Mouse (Mus musculus): ENCODE data around the gene Ccdc73. TPM values are rescaled to one million over a fixed set of nuclear protein-coding genes. Genes with fewer than 3 reads are reported as not detected.
"Not testable (repeated sequence)": the region's sequence is repeated elsewhere in the genome, so short reads cannot be mapped to it uniquely, and the experiment has no call there.

Gene Ccdc73
- total RNA-seq (2021) = 1 to 10 TPM in 1 of 2 experiments, not detected in 1; 3.5 TPM

- no peak for DNase-seq
- intact Hi-C loops (cut with DNase I) = no loop called here
Observed at GRCm38 (mm10) chr2:104867282-104867855, at the start of gene Ccdc73. Gene Ccdc73, plus strand, starts transcription at chr2:104867805.

GRCm38 (mm10) chr2:104818763-104819162 lies 48.8 kb upstream of the Ccdc73 start:
- intact Hi-C loops (cut with DNase I); DNase-seq: not testable (repeated sequence)

- no peak for DNase-seq
- intact Hi-C loops (cut with DNase I) = no loop called here
Observed at GRCm38 (mm10) chr2:104826191-104826590, 41.4 kb upstream of the Ccdc73 start.

- no peak for DNase-seq
- intact Hi-C loops (cut with DNase I) = no loop called here
Observed at GRCm38 (mm10) chr2:104832486-104832885, 35.1 kb upstream of the Ccdc73 start.

GRCm38 (mm10) chr2:104840974-104841373 lies 26.6 kb upstream of the Ccdc73 start:
- intact Hi-C loops (cut with DNase I) = no loop called here
- DNase-seq = no peak

GRCm38 (mm10) chr2:104841736-104842135 lies 25.9 kb upstream of the Ccdc73 start:
- DNase-seq = no peak
- intact Hi-C loops (cut with DNase I) = no loop called here

GRCm38 (mm10) chr2:104842559-104842958 lies 25.0 kb upstream of the Ccdc73 start:
- no peak for DNase-seq
- intact Hi-C loops (cut with DNase I) = no loop called here

GRCm38 (mm10) chr2:104846638-104847414 lies 20.8 kb upstream of the Ccdc73 start:
- intact Hi-C loops (cut with DNase I) = no loop called here
- DNase-seq = peak; percentile 12

- intact Hi-C loops (cut with DNase I) = no loop called here
- peak; percentile 27 for DNase-seq
Observed at GRCm38 (mm10) chr2:104847645-104848044, 20.0 kb upstream of the Ccdc73 start.

- intact Hi-C loops (cut with DNase I) = no loop called here
Observed at GRCm38 (mm10) chr2:104848235-104849161, 19.1 kb upstream of the Ccdc73 start.

GRCm38 (mm10) chr2:104849276-104849990 lies 18.2 kb upstream of the Ccdc73 start, which contains the start of gene Prrg4:
Gene Prrg4, minus strand, starts transcription at chr2:104849876.
- DNase-seq = peak; percentile 55
- intact Hi-C loops (cut with DNase I) = no loop called here

More at GRCm38 (mm10) chr2:104848235-104849161, 19.1 kb upstream of the Ccdc73 start:
- no peak for DNase-seq

- DNase-seq = no peak
Observed at GRCm38 (mm10) chr2:104849991-104850359, 17.6 kb upstream of the Ccdc73 start.

GRCm38 (mm10) chr2:104851686-104852085 lies 15.9 kb upstream of the Ccdc73 start:
- no peak for DNase-seq

More at GRCm38 (mm10) chr2:104849991-104850359, 17.6 kb upstream of the Ccdc73 start:
- intact Hi-C loops (cut with DNase I) = no loop called here

GRCm38 (mm10) chr2:104852546-104852945 lies 15.1 kb upstream of the Ccdc73 start:
- DNase-seq = no peak
- intact Hi-C loops (cut with DNase I) = no loop called here

More at GRCm38 (mm10) chr2:104851686-104852085, 15.9 kb upstream of the Ccdc73 start:
- intact Hi-C loops (cut with DNase I) = no loop called here

GRCm38 (mm10) chr2:104854836-104855235 lies 12.8 kb upstream of the Ccdc73 start:
- intact Hi-C loops (cut with DNase I) = no loop called here

GRCm38 (mm10) chr2:104855732-104856131 lies 11.9 kb upstream of the Ccdc73 start:
- intact Hi-C loops (cut with DNase I) = no loop called here
- DNase-seq = no peak

More at GRCm38 (mm10) chr2:104854836-104855235, 12.8 kb upstream of the Ccdc73 start:
- DNase-seq = no peak

- DNase-seq = no peak
- intact Hi-C loops (cut with DNase I) = no loop called here
Observed at GRCm38 (mm10) chr2:104856218-104856617, 11.4 kb upstream of the Ccdc73 start.

GRCm38 (mm10) chr2:104858083-104858482 lies 9.5 kb upstream of the Ccdc73 start:
- intact Hi-C loops (cut with DNase I); DNase-seq: not testable (repeated sequence)

GRCm38 (mm10) chr2:104859060-104859459 lies 8.5 kb upstream of the Ccdc73 start:
- no peak for DNase-seq
- intact Hi-C loops (cut with DNase I) = no loop called here

- intact Hi-C loops (cut with DNase I) = no loop called here
- DNase-seq = no peak
Observed at GRCm38 (mm10) chr2:104860426-104860825, 7.2 kb upstream of the Ccdc73 start.
